ENCODE assay signal across 15 mouse cellular contexts in the genomic region with DNA sequence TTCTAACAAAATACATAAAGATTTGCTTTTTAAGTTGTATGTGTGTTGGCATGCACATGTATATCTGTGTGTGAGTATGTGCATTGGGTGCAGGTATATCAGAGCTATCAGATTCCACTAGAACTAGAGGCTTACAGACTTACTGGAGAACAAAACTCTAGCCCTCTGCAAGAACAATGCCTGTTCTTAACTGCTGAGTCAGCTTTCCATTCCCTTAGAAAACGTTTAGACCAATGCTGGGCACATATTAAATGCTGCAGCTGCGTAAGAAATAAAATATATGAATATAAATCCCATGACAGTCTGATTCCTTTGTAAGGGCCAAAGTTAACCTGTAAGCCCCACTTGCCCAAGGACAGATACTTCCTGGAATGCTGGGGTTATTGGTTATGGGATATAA.
"Had no signal": no experiment of that assay in that cellular context is flagged by ENCODE, and none has a peak within 500 bp of the region (broad histone marks: within the 10 kb centered on the region; RNA-seq: fewer than 3 reads in every experiment).

No protein-coding gene starts in this region.

- H3K9me3 ChIP-seq: neural tube, embryonic 13.5 days; neural tube, embryonic 15.5 days; stomach, embryonic 15.5 days had no signal

- H3K27ac ChIP-seq: neural tube, embryonic 13.5 days; neural tube, embryonic 15.5 days; stomach, embryonic 15.5 days; stomach, postnatal 0 days had no signal

- H3K9ac ChIP-seq: neural tube, embryonic 13.5 days; neural tube, embryonic 15.5 days; stomach, embryonic 15.5 days had no signal

- H3K4me3 ChIP-seq: neural tube, embryonic 13.5 days; neural tube, embryonic 15.5 days; stomach, embryonic 15.5 days had no signal

- H3K27me3 ChIP-seq: neural tube, embryonic 13.5 days; neural tube, embryonic 15.5 days; stomach, embryonic 15.5 days had no signal

- H3K4me2 ChIP-seq: neural tube, embryonic 13.5 days; neural tube, embryonic 15.5 days; stomach, embryonic 15.5 days had no signal

- DNase-seq: retina, postnatal 1 day; right cerebral cortex, adult 18-20 months; right cerebral cortex, postnatal 14 days; right cerebral cortex, postnatal 4 days; spleen, adult 18-20 months; thymus, adult 18-20 months; thymus, adult 2 months; thymus, postnatal 14 days; thymus, postnatal 25 days; thymus, postnatal 36 days; thymus, postnatal 4 days had no signal

- H3K36me3 ChIP-seq: neural tube, embryonic 13.5 days; neural tube, embryonic 15.5 days; stomach, embryonic 15.5 days had no signal
